Mouse (Mus musculus): ENCODE results near the gene Tubg2.
A peak's percentile ranks its signal among the peaks of the same experiment; 100 is the strongest.
"Not testable (repeated sequence)": the region's sequence is repeated elsewhere in the genome, so short reads cannot be mapped to it uniquely, and the experiment has no call there.

The Tubg2 gene

GRCm38 (mm10) chr11:101138536-101139181 lies 17.0 kb upstream of the Tubg2 start:
- no peak for DNase-seq (ENCODE audit: low read depth, low spot score)

- DNase-seq (ENCODE audit: low read depth, low spot score): peak; percentile 55
Measured at GRCm38 (mm10) chr11:101140164-101140819, 15.4 kb upstream of the Tubg2 start.

GRCm38 (mm10) chr11:101141088-101141487 lies 14.6 kb upstream of the Tubg2 start:
- DNase-seq (ENCODE audit: low read depth, low spot score): no peak

GRCm38 (mm10) chr11:101142215-101142967 lies 13.3 kb upstream of the Tubg2 start:
- DNase-seq (ENCODE audit: low read depth, low spot score): no peak

GRCm38 (mm10) chr11:101143338-101144225 lies 12.1 kb upstream of the Tubg2 start:
- peak; percentile 86 for DNase-seq (ENCODE audit: low read depth, low spot score)

GRCm38 (mm10) chr11:101146377-101146776 lies 9.3 kb upstream of the Tubg2 start:
- peak; percentile 66 for DNase-seq (ENCODE audit: low read depth, low spot score)

- DNase-seq (ENCODE audit: low read depth, low spot score): no peak
Measured at GRCm38 (mm10) chr11:101148751-101149150, 7.0 kb upstream of the Tubg2 start.

- DNase-seq (ENCODE audit: low read depth, low spot score): no peak
Measured at GRCm38 (mm10) chr11:101149178-101150105, 6.3 kb upstream of the Tubg2 start.

GRCm38 (mm10) chr11:101151063-101151462 lies 4.6 kb upstream of the Tubg2 start:
- DNase-seq (ENCODE audit: low read depth, low spot score): no peak

GRCm38 (mm10) chr11:101152825-101153224 lies 2.9 kb upstream of the Tubg2 start:
- peak; percentile 38 for DNase-seq (ENCODE audit: low read depth, low spot score)

GRCm38 (mm10) chr11:101154648-101155047 lies 1.1 kb upstream of the Tubg2 start:
- DNase-seq (ENCODE audit: low read depth, low spot score): no peak

GRCm38 (mm10) chr11:101155151-101155550 lies 556 bp upstream of the Tubg2 start:
- no peak for DNase-seq (ENCODE audit: low read depth, low spot score)

- DNase-seq (ENCODE audit: low read depth, low spot score): not testable (repeated sequence)
Measured at GRCm38 (mm10) chr11:101160151-101160550, 4.4 kb downstream of the Tubg2 start.

GRCm38 (mm10) chr11:101160981-101161505 lies 5.3 kb downstream of the Tubg2 start:
- DNase-seq (ENCODE audit: low read depth, low spot score): not testable (repeated sequence)

- no peak for DNase-seq (ENCODE audit: low read depth, low spot score)
Measured at GRCm38 (mm10) chr11:101161551-101161950, 5.8 kb downstream of the Tubg2 start.

GRCm38 (mm10) chr11:101162301-101162700 lies 6.6 kb downstream of the Tubg2 start:
- DNase-seq (ENCODE audit: low read depth, low spot score): no peak

- peak; percentile 47 for DNase-seq (ENCODE audit: low read depth, low spot score)
Measured at GRCm38 (mm10) chr11:101162772-101163171, 7.1 kb downstream of the Tubg2 start.

GRCm38 (mm10) chr11:101163476-101164350 lies 8.0 kb downstream of the Tubg2 start:
- DNase-seq (ENCODE audit: low read depth, low spot score): no peak

- DNase-seq (ENCODE audit: low read depth, low spot score): no peak
Measured at GRCm38 (mm10) chr11:101164351-101164665, 8.6 kb downstream of the Tubg2 start.

All from brain, adult 2 months (tissue).